Comparison of ENCODE assay signal across 17 mouse cellular contexts in the genomic region with DNA sequence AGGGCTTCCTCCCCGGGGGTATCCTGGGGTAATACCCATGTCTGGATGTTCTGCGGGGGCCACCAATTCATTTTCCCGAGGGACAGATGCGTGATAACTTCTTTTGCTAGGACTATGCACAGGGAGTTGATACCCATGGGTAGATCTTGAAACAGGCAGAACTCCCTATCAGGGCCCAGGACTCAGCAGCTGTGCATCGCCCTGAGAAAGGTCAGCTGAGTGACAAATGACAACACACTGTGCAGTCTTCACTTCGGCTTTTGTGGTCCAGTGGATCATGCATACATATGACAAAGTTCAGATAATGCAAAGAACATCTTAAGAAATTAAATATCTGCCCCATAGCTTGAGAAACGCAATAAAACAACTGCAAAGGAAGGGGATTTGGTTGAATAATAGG. TPM values are rescaled to one million over a fixed set of nuclear protein-coding genes. Genes with fewer than 3 reads are reported as not detected.
A peak's percentile ranks its signal among the peaks of the same experiment; 100 is the strongest.
DNase-seq lines count a peak whose midpoint lies in the region; ATAC-seq and TF ChIP-seq lines count a peak whose summit lies in the region.
"Had no signal": no experiment of that assay in that cellular context is flagged by ENCODE, and none has a peak within 500 bp of the region (broad histone marks: within the 10 kb centered on the region; RNA-seq: fewer than 3 reads in every experiment).

No protein-coding gene starts in this region.

- no peaks in the 10 kb centered on the region for H3K79me2 ChIP-seq in C2C12 (ENCODE audit: control insufficient read depth, insufficient read depth)
- no peaks in the 10 kb centered on the region for H3K79me2 ChIP-seq in myocyte (ENCODE audit: control insufficient read depth, insufficient read depth)

- 83% methylated on average over 7 of the region's 7 CpGs for WGBS in embryonic facial prominence, embryonic 10.5 days
- WGBS in midbrain, postnatal 0 days, result 89% methylated on average over 7 of the region's 7 CpGs

- no peaks in the 10 kb centered on the region for H3K79me3 ChIP-seq in C2C12 (ENCODE audit: low read depth)

- H3K27ac ChIP-seq in embryonic facial prominence, embryonic 10.5 days (replicated peaks), result 0 out of 2 replicates have a peak overlapping the region, but pooled peaks have one; percentile 91
- H3K27ac ChIP-seq in midbrain, postnatal 0 days (ENCODE audit: low read depth, low read length), result no peak overlapping the region
- H3K27ac ChIP-seq: embryonic facial prominence, embryonic 12.5 days; forebrain, embryonic 13.5 days; forebrain, embryonic 15.5 days had no signal

- no peaks in the 10 kb centered on the region for H3K9me3 ChIP-seq in embryonic facial prominence, embryonic 10.5 days
- H3K9me3 ChIP-seq in midbrain, postnatal 0 days (ENCODE audit: low read length), result no peaks in the 10 kb centered on the region
- H3K9me3 ChIP-seq: embryonic facial prominence, embryonic 12.5 days; forebrain, embryonic 13.5 days; forebrain, embryonic 15.5 days; G1E had no signal

- peaks cover 63% of the 10 kb centered on the region for H3K4me1 ChIP-seq in embryonic facial prominence, embryonic 10.5 days
- H3K4me1 ChIP-seq in midbrain, postnatal 0 days (ENCODE audit: insufficient read depth, low read length), result no peaks in the 10 kb centered on the region; the same call in 1 of the 2 replicates

- no peaks in the 10 kb centered on the region for H3K27me3 ChIP-seq in C2C12 (ENCODE audit: control insufficient read depth, insufficient read depth, insufficient read length)
- no peaks in the 10 kb centered on the region for H3K27me3 ChIP-seq in embryonic facial prominence, embryonic 10.5 days (replicated peaks; ENCODE audit: low read depth, poor library complexity, severe bottlenecking)
- H3K27me3 ChIP-seq in myocyte (ENCODE audit: control insufficient read depth, insufficient read depth, insufficient read length), result no peaks in the 10 kb centered on the region
- no peaks in the 10 kb centered on the region for H3K27me3 ChIP-seq in midbrain, postnatal 0 days (ENCODE audit: insufficient read depth, low read length)
- H3K27me3 ChIP-seq: embryonic facial prominence, embryonic 12.5 days; forebrain, embryonic 13.5 days; forebrain, embryonic 15.5 days; Patski had no signal

- no peak for TF ChIP-seq CTCF in C2C12 (IDR thresholded peaks at IDR 0.05; ENCODE audit: control insufficient read depth, insufficient read depth, insufficient read length)
- no peak for TF ChIP-seq CTCF in midbrain, postnatal 0 days (IDR thresholded peaks at IDR 0.05)

- no peak overlapping the region for H3K9ac ChIP-seq in midbrain, postnatal 0 days (replicated peaks; ENCODE audit: low read length, poor library complexity, severe bottlenecking)
- H3K9ac ChIP-seq: embryonic facial prominence, embryonic 12.5 days; forebrain, embryonic 13.5 days; forebrain, embryonic 15.5 days; forebrain, postnatal 0 days had no signal

- H3K4me3 ChIP-seq in C2C12 (ENCODE audit: insufficient read depth, poor library complexity, severe bottlenecking) (no peak overlapping the region), myocyte (no peak overlapping the region)
- H3K4me3 ChIP-seq in embryonic facial prominence, embryonic 10.5 days, result no peak overlapping the region
- H3K4me3 ChIP-seq in midbrain, postnatal 0 days (ENCODE audit: low read depth, low read length), result no peak overlapping the region
- H3K4me3 ChIP-seq: embryonic facial prominence, embryonic 12.5 days; forebrain, embryonic 13.5 days; forebrain, embryonic 15.5 days had no signal

- TF ChIP-seq POLR2A in myocyte (IDR thresholded peaks at IDR 0.05; ENCODE audit: insufficient read length, low read depth), result no peak

- no peak for DNase-seq in embryonic facial prominence, embryonic 10.5 days (ENCODE audit: low spot score)
- DNase-seq in kidney, postnatal 25 days, result no peak
- no peak for DNase-seq in midbrain, postnatal 0 days (ENCODE audit: low spot score)
- DNase-seq: adrenal gland, adult 2 months; adrenal gland, postnatal 10 days; adrenal gland, postnatal 25 days; embryo, embryonic 11 days; forebrain, postnatal 0 days had no signal

- H3ac ChIP-seq in C2C12 (ENCODE audit: control insufficient read depth, insufficient read length, low read depth) (no peak overlapping the region), myocyte (ENCODE audit: control insufficient read depth, insufficient read length) (no peak overlapping the region)

- H3K36me3 ChIP-seq in C2C12 (ENCODE audit: control insufficient read depth, insufficient read depth) (no peaks in the 10 kb centered on the region), myocyte (ENCODE audit: control insufficient read depth, insufficient read depth) (no peaks in the 10 kb centered on the region)
- H3K36me3 ChIP-seq in embryonic facial prominence, embryonic 10.5 days (replicated peaks), result no peaks in the 10 kb centered on the region
- no peaks in the 10 kb centered on the region for H3K36me3 ChIP-seq in midbrain, postnatal 0 days (ENCODE audit: insufficient read depth, low read length)
- H3K36me3 ChIP-seq: embryonic facial prominence, embryonic 12.5 days; forebrain, embryonic 15.5 days; G1E had no signal

- no peak for ATAC-seq in midbrain, postnatal 0 days (ENCODE audit: low FRiP score)
- ATAC-seq: activated CD4-positive, CD25-positive, alpha-beta regulatory T cell, adult 4 months; CD4-positive, CD25-positive, alpha-beta regulatory T cell, adult 4 months; forebrain, embryonic 13.5 days; forebrain, embryonic 15.5 days; forebrain, postnatal 0 days had no signal

- peak overlapping the region; percentile 64 for H3K4me2 ChIP-seq in myocyte (ENCODE audit: low read depth)
- H3K4me2 ChIP-seq in midbrain, postnatal 0 days (ENCODE audit: low read depth, low read length, poor library complexity, severe bottlenecking), result no peak overlapping the region
- H3K4me2 ChIP-seq: embryonic facial prominence, embryonic 12.5 days; forebrain, embryonic 13.5 days; forebrain, embryonic 15.5 days had no signal

TF ChIP-seq in C2C12, 6 proteins besides CTCF, POLR2A, EP300 and RAD21:
- no peak for TF ChIP-seq USF1 (IDR thresholded peaks at IDR 0.05; ENCODE audit: low read depth)
- TF ChIP-seq MYOD1 (IDR thresholded peaks at IDR 0.05; ENCODE audit: control insufficient read depth, insufficient read length, low read depth), result peak; percentile 3

TF ChIP-seq in myocyte, 11 proteins besides CTCF, POLR2A, EP300 and RAD21:
- peak in 2 of 3 experiments; percentile 10 to 65 for TF ChIP-seq MYOD1 (IDR thresholded peaks at IDR 0.05; ENCODE audit: control insufficient read depth in 1 of 3, insufficient read length in 2 of 3, low read depth in 2 of 3)
- TF ChIP-seq SRF (IDR thresholded peaks at IDR 0.05; ENCODE audit: control insufficient read depth, insufficient read length, low read depth), result no peak
- TF ChIP-seq MYOG (IDR thresholded peaks at IDR 0.05; ENCODE audit: control insufficient read depth in 1 of 3, insufficient read depth in 1 of 3, insufficient read length in 2 of 3, low read depth in 2 of 3), result peak in 2 of 3 experiments; percentile 10 to 73
- TF ChIP-seq REST (IDR thresholded peaks at IDR 0.05; ENCODE audit: insufficient read depth, insufficient read length), result no peak

RNA-seq across cellular contexts. Expression of gene Gpc1, which starts 43.4 kb away (rescaled TPM):
- polyA plus RNA-seq in C2C12 (2012; fragmentation: generic; extraction: Trizol) (380 TPM), myocyte (2012; fragmentation: generic; extraction: Trizol) (930 TPM)
- polyA plus RNA-seq in embryonic facial prominence, embryonic 10.5 days (2016; fragmentation: Nextera tagmentation; extraction: Ambion mirVana), result 84.1 and 89.0 TPM in 2 replicates
- 151 and 208 TPM in 2 replicates for total RNA-seq in midbrain, postnatal 0 days (2014; rRNA removed)
- polyA plus RNA-seq in midbrain, postnatal 0 days (2015; fragmentation: Nextera tagmentation; extraction: Ambion mirVana), result 51.8 and 53.3 TPM in 2 replicates
- polyA plus RNA-seq: G1E had no signal
